Mouse (Mus musculus) erythroblast, embryonic 14.5 days (primary cell): ENCODE measurements around the gene Dnah3.

Source experiments
- GATA1 ChIP-seq: IDR thresholded peaks from 2 replicates; pipeline ENCODE4 v1.6.1; 2012; ENCODE audit warnings: low read length, inconsistent platforms, mixed read lengths
- TAL1 ChIP-seq: IDR thresholded peaks from 3 replicates; pipeline ENCODE4 v1.6.1; 2012; ENCODE audit warnings: low read length, inconsistent platforms, mixed read lengths

DNA sequence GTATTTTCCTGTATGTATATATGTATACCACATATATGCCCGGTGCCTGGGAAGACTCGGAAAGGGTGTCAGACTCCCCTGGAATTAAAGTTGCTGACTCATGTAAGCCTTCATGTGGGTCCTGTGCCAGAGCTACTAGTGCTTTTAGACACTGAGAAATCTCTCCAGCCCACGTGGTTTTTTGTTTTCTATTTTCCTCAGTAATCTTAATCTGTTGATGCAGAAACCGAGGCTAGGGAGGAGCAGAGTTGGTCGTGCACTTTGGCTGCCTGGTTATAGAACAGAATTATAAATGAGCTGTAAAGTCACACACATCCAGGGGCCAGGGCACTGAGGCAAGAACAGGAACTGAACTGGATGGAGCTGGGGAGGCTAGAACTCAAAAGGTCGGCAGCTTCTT, 135.1 kb downstream of the Dnah3 start:
- TF ChIP-seq GATA1: no peak
- TF ChIP-seq TAL1: no peak
